Mouse (Mus musculus): ENCODE measurements at regions not wholly inside any gene's neighbourhood (a gene's known extent, or its start where the extent isn't known, plus 50 kb on each side); places are given as distances from the start of the nearest gene placed in this dataset.
A peak's percentile ranks its signal among the peaks of the same experiment; 100 is the strongest.

- Histone ChIP-seq H3K27me3 (ENCODE audit: insufficient read depth, low read length) (no peaks in the 10 kb centered on the region), H3K4me1 (replicated peaks; ENCODE audit: low read depth, low read length) (peaks cover 79% of the 10 kb centered on the region), H3K36me3 (ENCODE audit: insufficient read depth, low read length) (no peaks in the 10 kb centered on the region), H3K9me3 (ENCODE audit: low read length) (no peaks in the 10 kb centered on the region), H3K4me3 (replicated peaks; ENCODE audit: low read length) (0 out of 2 replicates have a peak overlapping the region, but pooled peaks have one; percentile 10)
- TF ChIP-seq POU5F1 (IDR thresholded peaks at IDR 0.05; ENCODE audit: borderline replicate concordance, low read length) (peak; percentile 85; the same call in 1 of the 2 replicates), CTCF (conservative IDR thresholded peaks at IDR 0.05; ENCODE audit: low read length) (no peak), NANOG (IDR thresholded peaks at IDR 0.05; ENCODE audit: borderline replicate concordance, low read length) (peak; percentile 35; the same call in 1 of the 2 replicates)
These were observed 51.9 kb upstream of the Cldn5 start for GRCm38 (mm10) chr16:18724706-18725105.
